Mouse (Mus musculus) common myeloid progenitor, adult 5-6 weeks (primary cell): Measurements from ENCODE around the gene Pde1a. TPM values are rescaled to one million over a fixed set of nuclear protein-coding genes. Genes with fewer than 3 reads are reported as not detected.

Experiments
- ATAC-seq: replicated peaks from 2 replicates; pipeline ENCODE4 v1.8.0; 2016; ENCODE audit warnings: low read depth, mild to moderate bottlenecking, moderate TSS enrichment, inconsistent platforms; ENCODE audit not compliant: poor library complexity, severe bottlenecking
- total RNA-seq: library from RNA; stranded (forward); fragments of 200-1000, 187-1606 nt; gene quantifications from 2 replicates; pipeline ENCODE4 v1.2.3, GENCODE M21; 2017

The Pde1a gene
- total RNA-seq, 1 experiment from 2014 or later = not detected

DNA sequence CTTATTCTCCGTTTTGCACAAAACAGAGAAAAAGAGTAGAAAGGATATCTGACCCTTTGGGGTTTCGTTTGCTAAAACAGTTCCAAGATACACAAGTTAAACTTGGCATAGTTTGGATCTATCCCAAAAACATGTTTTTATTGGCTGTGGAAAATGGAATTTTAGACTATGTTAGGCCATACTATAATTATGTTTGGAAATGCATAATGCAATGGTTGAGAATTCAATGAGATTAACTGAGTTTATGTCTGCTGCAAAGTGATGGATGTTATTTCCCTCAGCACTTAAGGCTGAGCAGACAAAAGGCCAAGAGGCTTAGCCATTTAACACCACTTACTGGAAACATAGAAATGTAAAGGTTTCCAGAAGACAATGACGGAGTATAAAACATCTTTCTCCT, 75.2 kb downstream of the Pde1a start:
- no peak for ATAC-seq

- ATAC-seq = no peak
These were observed 82.3 kb downstream of the Pde1a start for GRCm38 (mm10) chr2:80046751-80047513.

DNA sequence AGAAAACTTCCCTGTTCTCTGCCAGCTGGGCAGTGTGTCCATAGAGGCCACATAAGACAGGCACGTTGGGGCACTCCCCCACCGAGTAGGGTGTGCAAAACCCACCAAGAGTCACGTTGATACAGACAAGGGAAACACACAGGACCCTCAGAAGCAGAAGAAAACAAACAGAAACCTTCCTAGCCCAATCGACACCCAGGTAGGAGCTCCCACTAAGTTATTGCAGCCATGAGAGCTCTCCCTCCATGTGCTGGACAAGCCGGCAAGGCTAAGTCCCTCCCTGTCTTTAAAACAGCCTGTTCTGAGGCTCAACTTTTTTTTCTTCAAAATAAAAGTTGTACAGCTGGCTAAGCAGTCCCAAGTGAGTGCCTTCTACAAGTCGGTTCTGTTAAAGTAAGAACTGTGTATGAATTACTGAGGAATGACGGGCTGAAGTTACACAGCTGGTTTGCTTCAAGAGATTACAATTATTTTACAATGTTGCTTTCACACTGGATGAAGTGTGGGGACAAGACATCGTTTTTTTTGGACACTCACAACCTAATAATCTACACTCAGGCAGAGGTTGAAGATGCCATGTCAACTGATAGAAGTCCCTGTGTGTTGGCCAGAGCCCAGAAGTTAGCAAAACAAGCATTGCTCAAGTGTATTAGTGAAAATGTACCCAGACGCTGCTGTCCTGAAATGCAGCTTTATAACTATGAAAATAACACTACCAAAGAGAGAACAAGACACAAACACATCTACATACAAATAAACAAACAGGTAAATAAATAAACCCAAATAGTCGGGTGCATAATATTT, 90.4 kb downstream of the Pde1a start:
- no peak for ATAC-seq

- no peak for ATAC-seq
These were observed 91.3 kb downstream of the Pde1a start for GRCm38 (mm10) chr2:80037971-80038370.

- ATAC-seq = no peak
These were observed 100.2 kb downstream of the Pde1a start for GRCm38 (mm10) chr2:80029051-80029450.

- 0 out of 2 replicates have a peak, but pooled peaks have one; percentile 26 for ATAC-seq
These were observed 103.2 kb downstream of the Pde1a start for GRCm38 (mm10) chr2:80026053-80026452.

DNA sequence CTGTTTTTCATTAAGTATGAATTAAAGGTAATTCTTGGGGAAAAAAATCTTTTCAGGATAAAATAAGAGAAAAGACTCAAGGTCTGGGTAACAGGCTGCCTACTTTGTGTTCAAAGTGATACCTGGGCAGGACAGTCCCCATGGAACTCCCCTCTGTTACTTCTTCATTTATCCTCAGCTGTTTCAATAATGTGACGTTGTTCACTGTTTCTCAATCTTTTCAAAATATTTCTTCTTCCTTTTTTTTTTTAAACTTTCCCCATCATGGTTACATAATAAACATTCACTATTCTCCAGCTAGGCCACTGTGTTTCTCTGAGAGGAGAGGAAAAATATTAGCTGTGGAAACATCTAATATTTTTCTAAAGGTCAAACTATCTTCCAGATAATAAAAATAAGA, 103.7 kb downstream of the Pde1a start:
- peak; percentile 57 for ATAC-seq

GRCm38 (mm10) chr2:80025038-80025437, 104.2 kb downstream of the Pde1a start:
- peak; percentile 86 for ATAC-seq

DNA sequence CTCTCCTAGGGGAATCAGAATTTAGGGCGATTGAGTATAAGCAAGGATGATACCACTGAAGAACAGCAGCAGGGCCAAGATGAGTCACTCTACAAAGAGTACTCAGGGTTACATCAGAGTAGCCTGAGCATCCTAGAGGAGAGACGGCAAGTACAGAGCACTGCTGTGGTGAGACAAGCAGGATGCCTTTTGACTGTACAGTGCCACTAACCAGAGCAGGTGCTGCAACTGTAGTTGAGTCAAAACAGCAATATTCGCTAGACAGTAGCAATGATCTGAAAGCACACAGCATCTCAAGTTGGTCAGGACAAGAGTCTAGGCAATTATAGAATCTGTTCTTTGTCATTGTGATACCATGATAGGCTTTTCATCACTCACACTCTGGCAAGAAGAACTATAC, 115.1 kb downstream of the Pde1a start:
- ATAC-seq = no peak

DNA sequence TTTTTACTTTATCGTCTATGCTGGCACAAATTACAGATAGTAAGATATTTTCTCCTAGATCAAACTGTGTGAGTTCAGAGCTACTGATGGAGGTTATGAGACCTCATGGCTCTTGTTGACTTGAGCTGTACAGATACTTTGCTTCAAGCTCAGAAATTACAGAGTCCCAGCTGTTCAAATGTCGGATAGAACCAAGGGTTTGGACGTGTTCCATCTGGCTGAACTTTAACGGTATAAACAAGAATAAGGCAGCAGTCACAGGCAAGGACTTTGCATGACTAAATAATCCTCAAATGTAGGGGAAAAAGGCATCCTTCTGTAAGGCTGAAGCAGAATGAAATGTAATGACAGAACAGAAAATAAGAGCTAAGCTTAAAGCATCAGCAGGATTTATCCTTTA, 116.2 kb downstream of the Pde1a start:
- no peak for ATAC-seq

DNA sequence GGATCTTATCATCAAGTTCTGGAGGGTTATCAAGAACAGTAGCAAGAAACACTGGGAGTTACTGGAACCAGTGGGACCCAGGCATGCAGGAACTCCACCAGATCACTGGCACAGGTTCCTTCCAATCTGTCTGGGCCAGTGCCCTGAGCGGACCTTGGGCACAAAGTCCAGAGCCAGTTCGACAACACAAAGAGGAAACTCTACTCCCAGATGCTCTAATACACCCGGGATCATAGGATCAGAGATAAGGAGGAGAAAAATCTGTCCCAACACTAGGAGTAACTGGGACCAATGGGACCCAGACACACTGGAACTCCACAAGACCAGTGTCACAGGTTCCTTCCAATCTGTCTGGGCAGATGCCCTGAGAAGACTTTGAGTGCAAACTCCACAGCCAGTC, 130.1 kb downstream of the Pde1a start:
- no peak for ATAC-seq

DNA sequence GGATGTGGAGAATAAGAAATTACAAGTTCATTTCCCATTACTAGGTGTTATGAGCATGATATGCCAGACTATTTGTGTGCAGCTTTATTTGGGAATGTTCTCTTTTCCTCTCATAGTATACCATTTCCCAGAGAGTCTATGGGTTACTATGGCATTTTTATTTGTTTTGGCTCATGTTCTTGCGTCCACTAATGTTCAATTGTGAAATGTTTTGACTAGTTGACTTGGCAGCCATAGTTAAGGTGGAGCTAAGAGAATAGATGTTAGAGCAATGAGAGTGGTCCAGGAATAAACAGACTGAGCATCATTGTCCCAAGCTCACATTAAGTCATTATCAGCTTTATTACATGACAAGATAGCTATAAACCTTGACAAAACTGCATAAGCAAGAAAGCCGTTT, 130.8 kb downstream of the Pde1a start:
- ATAC-seq = no peak

GRCm38 (mm10) chr2:79991642-79992041, 137.6 kb downstream of the Pde1a start:
- ATAC-seq = no peak

DNA sequence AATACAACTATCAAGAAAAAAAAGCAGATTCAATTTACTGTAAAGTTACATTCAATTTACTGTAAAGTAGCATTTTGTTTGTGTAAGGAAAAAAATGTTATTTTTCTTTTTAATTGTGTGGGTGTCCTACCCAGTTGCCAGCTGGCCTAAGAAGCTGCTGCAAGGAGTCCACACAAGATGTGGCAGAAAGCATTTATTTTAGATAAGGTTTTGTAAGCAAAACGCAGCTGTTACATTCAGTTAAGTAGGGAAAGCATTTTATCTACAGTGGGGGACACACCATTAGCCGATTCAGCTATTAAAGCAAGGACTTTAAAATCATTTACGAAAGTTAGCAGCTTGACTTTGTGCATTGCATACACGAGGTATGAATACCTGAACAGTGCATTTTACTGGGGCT, 145.5 kb downstream of the Pde1a start:
- no peak for ATAC-seq

GRCm38 (mm10) chr2:79983222-79983632, 146.0 kb downstream of the Pde1a start:
- ATAC-seq = no peak

GRCm38 (mm10) chr2:79981781-79982180, 147.5 kb downstream of the Pde1a start:
- ATAC-seq = no peak

DNA sequence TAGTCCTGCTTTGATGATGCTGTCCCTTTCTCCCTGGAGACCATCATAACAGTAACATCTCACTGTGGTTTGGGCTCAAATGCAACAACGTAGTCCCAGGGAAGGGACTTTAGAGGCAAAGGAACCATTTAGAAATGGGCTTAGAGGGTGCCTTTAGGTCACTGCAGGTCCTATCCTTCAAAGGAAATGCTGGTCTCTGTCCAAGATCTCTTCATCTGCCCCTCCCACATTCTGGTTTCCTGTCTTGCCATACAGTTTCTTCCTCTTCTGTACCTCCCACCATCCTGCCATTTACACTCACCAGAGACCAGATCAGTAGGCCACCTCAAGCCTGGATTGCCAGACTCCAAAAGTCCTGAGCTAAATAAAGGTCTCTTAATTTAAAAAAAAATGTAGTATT, 150.3 kb downstream of the Pde1a start:
- ATAC-seq = peak; percentile 86

- no peak for ATAC-seq
These were observed 152.0 kb downstream of the Pde1a start for GRCm38 (mm10) chr2:79977259-79977658.

- no peak for ATAC-seq
These were observed 153.3 kb downstream of the Pde1a start for GRCm38 (mm10) chr2:79975947-79976346.

DNA sequence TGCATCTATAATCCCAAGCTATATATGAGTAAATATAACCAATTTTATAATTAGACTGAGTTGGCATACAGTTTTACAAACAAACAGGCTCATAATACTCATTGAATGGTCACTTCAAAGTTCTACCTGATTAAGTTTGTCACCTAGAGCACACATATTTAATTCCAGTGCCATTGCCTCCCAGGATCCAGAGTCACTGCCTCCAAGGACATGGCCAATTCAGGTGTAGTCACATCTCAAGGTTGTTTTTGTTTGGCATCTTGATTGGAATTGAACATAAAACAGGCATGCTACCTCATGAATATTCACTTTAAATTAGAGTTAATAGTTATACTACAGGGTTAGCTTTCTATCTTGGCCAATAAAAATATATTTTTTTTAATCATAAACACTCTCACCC, 157.0 kb downstream of the Pde1a start:
- ATAC-seq = no peak

DNA sequence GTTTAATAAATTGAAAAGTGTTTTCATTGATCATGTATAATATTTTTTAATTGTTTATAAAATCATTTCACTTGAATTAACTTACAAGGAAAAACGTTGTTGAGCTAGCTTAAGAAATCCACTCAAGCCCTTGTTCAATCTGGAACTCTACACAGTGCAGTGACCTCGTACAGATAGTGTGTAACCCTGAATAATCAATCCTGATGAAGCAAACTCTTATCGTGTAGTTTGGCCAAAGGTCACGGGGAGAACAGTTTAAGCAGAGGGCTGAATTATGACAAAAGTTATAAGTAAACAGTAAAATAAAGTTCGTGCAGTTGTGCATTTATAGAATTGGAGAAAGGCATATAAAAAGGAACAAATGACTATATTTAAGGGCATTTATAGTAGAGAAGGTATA, 159.7 kb downstream of the Pde1a start:
- no peak for ATAC-seq
